Mouse (Mus musculus) midbrain, embryonic 16.5 days (tissue): ENCODE data around the gene Gpx3. TPM values are rescaled to one million over a fixed set of nuclear protein-coding genes. Genes with fewer than 3 reads are reported as not detected.
A peak's percentile ranks its signal among the peaks of the same experiment; 100 is the strongest.
"Not testable (repeated sequence)": the region's sequence is repeated elsewhere in the genome, so short reads cannot be mapped to it uniquely, and the experiment has no call there.

Experiments
- ATAC-seq: fragments of 200-750 bp; cut with Nextera tagmentation; 2 replicates; pipeline ENCODE4 v1.8.0; 2017; ENCODE audit warnings: moderate TSS enrichment
- H3K27ac ChIP-seq: fragments of 300-500 bp; sonication (generic); 2 replicates; pipeline ENCODE4 v1.5.1; 2014; ENCODE audit warnings: mild to moderate bottlenecking, low read length, mixed read lengths
- H3K27me3 ChIP-seq: fragments of 300-500 bp; sonication (generic); 2 replicates; pipeline ENCODE4 v1.6.1; 2014; ENCODE audit warnings: low read depth, low read length, mixed read lengths; ENCODE audit not compliant: control insufficient read depth, insufficient read depth
- H3K36me3 ChIP-seq: fragments of 300-500 bp; sonication (generic); 2 replicates; pipeline ENCODE4 v1.6.1; 2014; ENCODE audit warnings: mild to moderate bottlenecking, low read length, moderate library complexity, mixed read lengths; ENCODE audit not compliant: control insufficient read depth, insufficient read depth
- H3K4me1 ChIP-seq: fragments of 300-500 bp; sonication (generic); 2 replicates; pipeline ENCODE4 v1.6.1; 2014; ENCODE audit warnings: mild to moderate bottlenecking, low read length, mixed read lengths; ENCODE audit not compliant: control insufficient read depth, insufficient read depth
- H3K4me2 ChIP-seq: fragments of 300-500 bp; sonication (generic); 2 replicates; pipeline ENCODE4 v1.6.1; 2014; ENCODE audit warnings: mild to moderate bottlenecking, low read length, mixed read lengths
- H3K4me3 ChIP-seq: fragments of 300-500 bp; sonication (generic); 2 replicates; pipeline ENCODE4 v1.5.1; 2014; ENCODE audit warnings: low read depth, mild to moderate bottlenecking, low read length, moderate library complexity, mixed read lengths
- H3K9ac ChIP-seq: fragments of 300-500 bp; sonication (generic); 2 replicates; pipeline ENCODE4 v1.6.1; 2014; ENCODE audit warnings: low read depth, low read length, mixed read lengths
- H3K9me3 ChIP-seq: fragments of 300-500 bp; sonication (generic); replicated peaks from 2 replicates; pipeline ENCODE4 v1.6.1; 2014; ENCODE audit warnings: mild to moderate bottlenecking, low read length, mixed read lengths; ENCODE audit not compliant: control insufficient read depth, poor library complexity, severe bottlenecking
- WGBS: fragments of 180-500 bp; shearing (Covaris S2); extraction: QIAGEN DNeasy Blood & Tissue Kit; methylation state at CpG from one replicate; pipeline ENCODE4 v1.1.7; 2014; 5-methylcytosine and 5-hydroxymethylcytosine counted together
- polyA plus RNA-seq: library from polyadenylated mRNA; unstranded; fragments of >200 nt; fragmentation: Nextera tagmentation; extraction: Ambion mirVana; gene quantifications from 2 replicates; pipeline ENCODE4 v1.2.1, GENCODE M21; 2015

The Gpx3 gene
- polyA plus RNA-seq, 1 experiment from 2014 or later, result 40.5 TPM

DNA sequence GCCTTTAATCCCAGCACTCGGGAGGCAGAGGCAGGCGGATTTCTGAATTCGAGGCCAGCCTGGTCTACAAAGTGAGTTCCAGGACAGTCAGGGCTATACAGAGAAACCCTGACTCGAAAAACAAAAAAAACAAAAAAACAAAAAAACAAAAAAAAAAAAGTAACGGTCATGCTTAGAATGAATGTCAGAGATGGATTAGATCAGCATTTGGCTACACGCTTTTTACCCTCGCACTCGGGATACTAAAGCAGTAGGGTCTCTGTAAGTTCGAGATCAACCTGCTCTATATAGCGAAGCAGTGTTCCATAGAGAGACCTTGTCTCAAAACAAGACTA, 53.1 kb downstream of the Gpx3 start:
- 46% methylated on average over 10 of the region's 10 CpGs for WGBS
- not testable (repeated sequence) for H3K27me3 ChIP-seq, H3K36me3 ChIP-seq, H3K9me3 ChIP-seq, ATAC-seq
- Histone ChIP-seq H3K4me1 (peaks cover 13% of the 10 kb centered on the region; the same call in 1 of the 2 replicates), H3K9ac (peak overlapping the region; percentile 91), H3K4me3 (peak overlapping the region; percentile 81), H3K27ac (peak overlapping the region; percentile 91; the same call in 1 of the 2 replicates), H3K4me2 (peak overlapping the region; percentile 71)

DNA sequence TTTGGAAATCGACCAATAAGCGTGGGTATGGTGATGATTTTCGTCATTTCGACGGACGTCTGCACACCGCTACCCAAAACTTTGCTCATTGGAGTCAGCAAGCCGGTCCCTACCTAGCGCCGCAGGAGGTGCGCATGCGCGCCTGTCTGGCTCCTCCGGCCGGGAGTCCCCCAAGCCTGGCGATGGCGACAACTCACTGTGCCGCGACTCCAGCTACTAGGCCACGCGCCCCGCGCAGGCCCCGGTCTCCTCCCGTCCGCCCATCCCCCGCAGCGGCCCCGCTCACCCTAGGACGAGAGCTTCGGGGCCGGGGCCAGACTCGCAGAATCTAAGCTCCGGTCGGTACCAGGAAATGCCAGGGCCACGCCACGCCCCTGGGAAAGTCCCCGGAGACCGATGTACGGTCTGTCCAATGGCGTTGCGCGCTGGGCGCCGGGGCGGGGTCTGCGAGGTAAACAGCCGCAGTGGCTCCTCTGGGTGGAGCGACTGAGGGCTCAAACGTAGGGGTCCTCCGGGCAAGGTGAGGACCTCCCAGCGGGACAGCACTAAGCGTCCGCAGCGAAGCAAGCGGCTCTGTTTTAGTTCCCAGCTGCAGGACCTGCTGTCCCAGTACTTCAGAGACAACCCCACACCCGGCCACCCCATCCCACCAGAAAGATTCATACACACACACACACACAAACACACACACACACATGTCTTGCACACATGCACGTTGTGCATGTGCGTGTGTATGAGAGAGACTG, 53.7 kb downstream of the Gpx3 start:
- WGBS, result under 1% methylated on average over 59 of the region's 59 CpGs
- peak; percentile 97 for ATAC-seq
- Histone ChIP-seq H3K27me3 (no peaks in the 10 kb centered on the region), H3K36me3 (no peaks in the 10 kb centered on the region), H3K4me1 (peaks cover 13% of the 10 kb centered on the region; the same call in 1 of the 2 replicates), H3K9ac (peak overlapping the region; percentile 91), H3K4me2 (peak overlapping the region; percentile 71), H3K27ac (peak overlapping the region; percentile 91), H3K9me3 (no peaks in the 10 kb centered on the region), H3K4me3 (peak overlapping the region; percentile 81)

DNA sequence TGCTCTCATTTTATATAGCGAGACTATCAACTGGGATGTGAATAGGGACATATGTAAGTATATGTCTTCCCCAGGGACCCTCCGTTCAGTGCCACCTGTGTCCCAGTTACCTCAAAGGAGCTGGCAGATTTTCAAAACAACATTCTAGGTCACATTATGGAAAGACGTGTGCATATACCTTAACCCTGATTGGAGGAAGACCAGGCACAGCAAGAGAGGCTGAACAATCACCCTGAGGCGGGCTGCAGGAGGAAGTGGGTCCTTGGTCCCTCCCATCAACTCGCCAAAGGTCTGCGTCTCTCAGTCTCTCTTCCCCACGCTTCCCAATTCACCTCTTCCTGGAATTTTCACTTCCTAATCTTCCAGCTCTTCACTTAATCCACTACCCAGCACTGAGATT, 54.7 kb downstream of the Gpx3 start:
- Histone ChIP-seq H3K9me3 (no peaks in the 10 kb centered on the region), H3K4me3 (no peak overlapping the region), H3K27me3 (no peaks in the 10 kb centered on the region), H3K4me1 (peaks cover 13% of the 10 kb centered on the region; the same call in 1 of the 2 replicates), H3K9ac (no peak overlapping the region), H3K36me3 (no peaks in the 10 kb centered on the region), H3K4me2 (no peak overlapping the region), H3K27ac (no peak overlapping the region)
- ATAC-seq, result no peak
- 77% methylated on average over 7 of the region's 7 CpGs for WGBS

DNA sequence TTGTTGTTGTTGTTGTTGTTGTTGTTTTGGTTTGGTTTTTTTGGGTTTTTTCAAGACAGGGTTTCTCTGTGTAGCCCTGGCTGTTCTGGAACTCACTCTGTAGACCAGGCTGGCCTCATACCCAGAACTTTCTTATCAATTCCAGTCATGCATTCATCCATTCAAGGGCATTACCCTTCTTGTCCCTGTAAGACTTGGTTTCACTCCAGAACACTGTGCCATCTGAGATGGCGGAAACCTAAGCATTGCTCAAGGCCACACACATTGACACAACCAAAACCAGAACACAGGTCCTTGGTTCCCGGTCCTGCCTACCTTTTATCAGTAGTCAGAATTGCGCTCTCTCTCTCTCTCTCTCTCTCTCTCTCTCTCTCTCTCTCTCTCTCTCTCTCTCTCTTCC, 55.5 kb downstream of the Gpx3 start:
- H3K27ac ChIP-seq, result not testable (repeated sequence)

DNA sequence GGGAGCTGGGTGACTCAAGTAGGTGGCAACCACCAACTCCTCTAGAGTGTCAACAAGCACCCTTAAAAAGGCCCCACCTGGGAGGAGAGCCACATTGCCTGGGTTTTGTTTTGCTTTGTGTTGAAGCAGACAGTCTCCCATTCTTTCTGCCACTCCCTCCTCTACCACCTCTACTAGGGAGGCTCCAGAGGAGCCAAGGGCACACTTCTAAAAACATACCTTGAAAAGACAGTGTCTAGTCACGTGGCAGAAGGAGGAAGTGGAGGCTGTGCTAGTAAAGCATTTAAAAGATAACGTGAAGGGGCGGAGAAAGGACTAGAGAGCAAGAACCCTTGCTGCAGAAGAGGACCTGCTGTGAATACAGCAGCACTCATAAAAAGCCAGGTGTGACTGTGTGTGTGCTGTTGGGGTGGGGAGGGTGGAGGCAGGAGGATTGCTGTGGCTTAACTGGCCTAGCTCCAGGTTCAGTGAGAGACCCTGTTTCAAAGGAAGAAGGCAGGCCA, 56.4 kb downstream of the Gpx3 start:
- Histone ChIP-seq H3K4me2 (no peak overlapping the region), H3K4me3 (no peak overlapping the region), H3K9ac (no peak overlapping the region), H3K27me3 (no peaks in the 10 kb centered on the region), H3K4me1 (peaks cover 13% of the 10 kb centered on the region; the same call in 1 of the 2 replicates), H3K9me3 (no peaks in the 10 kb centered on the region), H3K27ac (no peak overlapping the region), H3K36me3 (no peaks in the 10 kb centered on the region)
- 56% methylated on average over 3 of the region's 3 CpGs for WGBS
- no peak for ATAC-seq

More for the DNA sequence above, 55.5 kb downstream of the Gpx3 start:
- not testable (repeated sequence) for H3K36me3 ChIP-seq, ATAC-seq, H3K4me2 ChIP-seq, H3K27me3 ChIP-seq, H3K4me3 ChIP-seq, H3K9ac ChIP-seq, H3K9me3 ChIP-seq
- 92% methylated on average over 3 of the region's 3 CpGs for WGBS
- H3K4me1 ChIP-seq, result peaks cover 13% of the 10 kb centered on the region; the same call in 1 of the 2 replicates

Other genes with a start within 250 kb of the Gpx3 start
- 144 and 153 TPM in 2 replicates for gene Cdc42se2, start 114.8 kb upstream of the Gpx3 start, polyA plus RNA-seq
- gene Lyrm7, start 41.5 kb upstream of the Gpx3 start, polyA plus RNA-seq, result 10.5 and 15.1 TPM in 2 replicates
- gene Hint1, start 36.1 kb upstream of the Gpx3 start, polyA plus RNA-seq, result 731 and 741 TPM in 2 replicates
- 16.4 and 17.4 TPM in 2 replicates for gene Tnip1, start 60.5 kb downstream of the Gpx3 start, polyA plus RNA-seq
- gene Anxa6, start 131.0 kb downstream of the Gpx3 start, polyA plus RNA-seq, result 36.3 and 37.0 TPM in 2 replicates
- 0.19 and 0.27 TPM in 2 replicates for gene Ccdc69, start 175.7 kb downstream of the Gpx3 start, polyA plus RNA-seq
- gene Gm2a, start 195.7 kb downstream of the Gpx3 start, polyA plus RNA-seq, result 22.3 and 32.5 TPM in 2 replicates
- not detected in 2 replicates for gene Slc36a3, start 249.3 kb downstream of the Gpx3 start, polyA plus RNA-seq